8 mouse cellular contexts compared by ENCODE assay signal in the genomic region with DNA sequence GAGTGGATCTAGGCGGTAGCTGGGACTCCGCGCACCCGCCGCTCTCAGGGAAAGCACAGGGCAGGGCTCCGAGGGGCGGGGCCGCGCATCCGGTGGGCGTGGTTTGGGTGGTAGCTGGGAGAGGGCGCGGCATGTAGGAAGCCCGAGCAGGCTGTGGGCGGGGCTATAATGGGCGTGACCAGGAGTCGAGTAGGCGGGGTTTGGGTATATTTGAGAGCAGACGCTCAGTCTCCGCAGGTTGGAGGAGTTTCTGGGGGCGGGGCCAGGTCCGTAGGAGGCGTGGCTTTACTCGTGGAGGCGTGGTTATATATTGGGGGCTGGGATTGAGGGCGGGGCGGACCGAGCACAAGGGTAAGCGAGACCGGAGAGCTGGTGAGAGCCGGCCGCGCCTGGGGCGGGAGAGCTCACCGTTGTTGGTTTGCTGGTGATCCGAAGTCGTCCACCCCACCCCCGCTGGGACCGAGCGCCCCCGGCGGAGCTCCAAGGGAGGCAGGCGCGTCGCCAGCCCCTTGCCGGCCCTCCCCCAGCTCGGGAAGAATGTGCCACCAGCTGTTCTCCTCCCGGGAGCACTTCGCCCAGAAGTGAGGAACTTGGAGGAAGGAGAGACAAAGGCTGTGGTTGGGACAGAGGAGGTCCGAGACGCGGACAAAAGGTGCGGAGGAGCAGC. TPM values are rescaled to one million over a fixed set of nuclear protein-coding genes. Genes with fewer than 3 reads are reported as not detected.
DNase-seq lines count a peak whose midpoint lies in the region; ATAC-seq and TF ChIP-seq lines count a peak whose summit lies in the region.

A gene (plus strand): TSS at position 326 of the 667 bp plus-strand sequence.

- intact Hi-C loops in heart, postnatal 14 days (cut with DNase I), result loop anchor here (2.0 to 5.0 kb wide), 2 partner anchors 42 to 135 kb away; no protein-coding TSS in a partner anchor

- H3K9me3 ChIP-seq in ES-Bruce4 (replicated peaks; ENCODE audit: control insufficient read depth, insufficient read depth, low read length, poor library complexity, severe bottlenecking), result no peaks in the 10 kb centered on the region
- no peaks in the 10 kb centered on the region for H3K9me3 ChIP-seq in forebrain, embryonic 15.5 days
- no peaks in the 10 kb centered on the region for H3K9me3 ChIP-seq in liver, embryonic 16.5 days (replicated peaks; ENCODE audit: control insufficient read depth, low read length)
- H3K9me3 ChIP-seq in neural tube, embryonic 12.5 days, result no peaks in the 10 kb centered on the region
- H3K9me3 ChIP-seq in stomach, postnatal 0 days (ENCODE audit: control insufficient read depth, low read length), result no peaks in the 10 kb centered on the region

- no peaks in the 10 kb centered on the region for H3K36me3 ChIP-seq in ES-Bruce4 (ENCODE audit: control insufficient read depth, insufficient read depth, low read length, poor library complexity, severe bottlenecking)
- H3K36me3 ChIP-seq in forebrain, embryonic 15.5 days, result no peaks in the 10 kb centered on the region
- H3K36me3 ChIP-seq in liver, embryonic 16.5 days (ENCODE audit: control insufficient read depth, insufficient read depth), result no peaks in the 10 kb centered on the region
- H3K36me3 ChIP-seq in neural tube, embryonic 12.5 days, result no peaks in the 10 kb centered on the region
- no peaks in the 10 kb centered on the region for H3K36me3 ChIP-seq in stomach, postnatal 0 days (ENCODE audit: control insufficient read depth, insufficient read depth, low read length)

- WGBS in forebrain, embryonic 15.5 days, result under 1% methylated on average over 52 of the region's 53 CpGs
- under 1% methylated on average over 52 of the region's 53 CpGs for WGBS in large intestine, adult 2 months
- 0% methylated on average over 53 of the region's 53 CpGs for WGBS in liver, embryonic 16.5 days (ENCODE audit: insufficient replicate concordance)
- WGBS in neural tube, embryonic 12.5 days, result under 1% methylated on average over 53 of the region's 53 CpGs
- WGBS in stomach, postnatal 0 days, result under 1% methylated on average over 53 of the region's 53 CpGs

- peak within 1 kb of the TSS; percentile 100 for H3K4me2 ChIP-seq in forebrain, embryonic 15.5 days (replicated peaks)
- H3K4me2 ChIP-seq in liver, embryonic 16.5 days (ENCODE audit: low read depth, low read length), result peak within 1 kb of the TSS; percentile 81
- H3K4me2 ChIP-seq in neural tube, embryonic 12.5 days (replicated peaks), result peak within 1 kb of the TSS; percentile 94
- peak within 1 kb of the TSS; percentile 82 for H3K4me2 ChIP-seq in stomach, postnatal 0 days (replicated peaks; ENCODE audit: low read depth)

- TF ChIP-seq POLR2A in ES-Bruce4 (IDR thresholded peaks at IDR 0.05; ENCODE audit: insufficient read depth, low read length), result peak; percentile 76

- H3K27me3 ChIP-seq in ES-Bruce4 (ENCODE audit: control insufficient read depth, insufficient read depth, low read length, poor library complexity, severe bottlenecking), result no peaks in the 10 kb centered on the region
- H3K27me3 ChIP-seq in forebrain, embryonic 15.5 days, result peaks cover 44% of the 10 kb centered on the region
- H3K27me3 ChIP-seq in liver, embryonic 16.5 days (ENCODE audit: control insufficient read depth, insufficient read depth, low read depth, low read length), result peaks cover 27% of the 10 kb centered on the region
- H3K27me3 ChIP-seq in neural tube, embryonic 12.5 days (replicated peaks), result peaks cover 5% of the 10 kb centered on the region; the same call in 1 of the 2 replicates
- H3K27me3 ChIP-seq in stomach, postnatal 0 days (ENCODE audit: control insufficient read depth, insufficient read depth, low read length), result no peaks in the 10 kb centered on the region

- DNase-seq in cerebellum, adult 18-20 months, result peak; percentile 87 to 91
- DNase-seq in heart, postnatal 14 days, result peak; percentile 100
- peak; percentile 99 for DNase-seq in large intestine, adult 2 months (ENCODE audit: low read depth, low spot score)
- peak; percentile 100 for DNase-seq in stomach, postnatal 0 days (ENCODE audit: low spot score)

- peak within 1 kb of the TSS; percentile 20; the same call in 1 of the 2 replicates for H3K27ac ChIP-seq in ES-Bruce4 (ENCODE audit: insufficient read depth, low read length)
- no peak within 1 kb of the TSS; the same call in 1 of the 2 replicates for H3K27ac ChIP-seq in forebrain, embryonic 15.5 days (replicated peaks)
- H3K27ac ChIP-seq in liver, embryonic 16.5 days (ENCODE audit: low read length), result peak within 1 kb of the TSS; percentile 76
- H3K27ac ChIP-seq in neural tube, embryonic 12.5 days, result 0 out of 2 replicates have a peak within 1 kb of the TSS, but pooled peaks have one; percentile 26
- H3K27ac ChIP-seq in stomach, postnatal 0 days (replicated peaks), result peak within 1 kb of the TSS; percentile 98

- TF ChIP-seq EP300 in ES-Bruce4 (IDR thresholded peaks at IDR 0.05; ENCODE audit: insufficient read depth, low read depth, low read length), result peak; percentile 64; the same call in 1 of the 2 replicates
- no peak for TF ChIP-seq EP300 in stomach, postnatal 0 days (optimal IDR thresholded peaks at IDR 0.05)

- ATAC-seq in forebrain, embryonic 15.5 days (replicated peaks), result peak; percentile 95
- peak; percentile 87 for ATAC-seq in liver, embryonic 16.5 days (ENCODE audit: low read depth)
- ATAC-seq in neural tube, embryonic 12.5 days (ENCODE audit: low FRiP score, low read depth), result peak; percentile 96
- ATAC-seq in stomach, postnatal 0 days (ENCODE audit: low FRiP score, low TSS enrichment), result peak; percentile 96

- H3K9ac ChIP-seq in ES-Bruce4 (ENCODE audit: low read depth, poor library complexity, severe bottlenecking), result peak within 1 kb of the TSS; percentile 71
- peak within 1 kb of the TSS; percentile 64 for H3K9ac ChIP-seq in forebrain, embryonic 15.5 days (replicated peaks)
- peak within 1 kb of the TSS; percentile 65 for H3K9ac ChIP-seq in liver, embryonic 16.5 days (ENCODE audit: low read depth, low read length)
- H3K9ac ChIP-seq in neural tube, embryonic 12.5 days, result peak within 1 kb of the TSS; percentile 72
- H3K9ac ChIP-seq in stomach, postnatal 0 days (ENCODE audit: low read length), result peak within 1 kb of the TSS; percentile 90

- H3K4me1 ChIP-seq in ES-Bruce4 (ENCODE audit: control insufficient read depth, insufficient read depth, low read length), result no peaks in the 10 kb centered on the region
- H3K4me1 ChIP-seq in forebrain, embryonic 15.5 days, result peaks cover 21% of the 10 kb centered on the region
- peaks cover 8% of the 10 kb centered on the region for H3K4me1 ChIP-seq in liver, embryonic 16.5 days (ENCODE audit: control insufficient read depth, low read depth, low read length)
- H3K4me1 ChIP-seq in neural tube, embryonic 12.5 days, result peaks cover 19% of the 10 kb centered on the region
- H3K4me1 ChIP-seq in stomach, postnatal 0 days (replicated peaks; ENCODE audit: control insufficient read depth, insufficient read depth), result peaks cover 6% of the 10 kb centered on the region; the same call in 1 of the 2 replicates

- TF ChIP-seq CTCF in ES-Bruce4 (IDR thresholded peaks at IDR 0.05; ENCODE audit: low read depth, low read length), result no peak
- TF ChIP-seq CTCF in stomach, postnatal 0 days (IDR thresholded peaks at IDR 0.05; ENCODE audit: low read depth), result peak; percentile 55

- peak within 1 kb of the TSS; percentile 92 for H3K4me3 ChIP-seq in ES-Bruce4 (ENCODE audit: low read depth, low read length)
- H3K4me3 ChIP-seq in forebrain, embryonic 15.5 days, result peak within 1 kb of the TSS; percentile 75
- peak within 1 kb of the TSS; percentile 71 for H3K4me3 ChIP-seq in liver, embryonic 16.5 days (ENCODE audit: low read depth, low read length)
- H3K4me3 ChIP-seq in neural tube, embryonic 12.5 days, result peak within 1 kb of the TSS; percentile 77
- peak within 1 kb of the TSS; percentile 90 for H3K4me3 ChIP-seq in stomach, postnatal 0 days (ENCODE audit: low read depth, low read length)

RNA-seq across cellular contexts. Expression of the gene that starts here (rescaled TPM):
- 166 and 171 TPM in 2 replicates for polyA plus RNA-seq in ES-Bruce4 (2011; ENCODE audit: insufficient read depth, insufficient read length, low read depth, missing spikeins)
- 43.0 and 48.1 TPM in 2 replicates for polyA plus RNA-seq in forebrain, embryonic 15.5 days (2015; fragmentation: Nextera tagmentation; extraction: Ambion mirVana)
- total RNA-seq in heart, postnatal 14 days (2021), result 10 to 100 TPM; 64.7 to 66.9 TPM
- polyA plus RNA-seq in large intestine, adult 2 months (2012; rRNA removed), result 13.8 and 26.0 TPM in 2 replicates
- polyA plus RNA-seq in liver, embryonic 16.5 days (2015; fragmentation: Nextera tagmentation; extraction: Ambion mirVana), result 3.4 and 4.5 TPM in 2 replicates
- 35.0 and 42.8 TPM in 2 replicates for polyA plus RNA-seq in neural tube, embryonic 12.5 days (2016; fragmentation: Nextera tagmentation; extraction: Ambion mirVana)
- 13.1 and 15.8 TPM in 2 replicates for polyA plus RNA-seq in stomach, postnatal 0 days (2015; fragmentation: Nextera tagmentation; extraction: Ambion mirVana)
